Mouse (Mus musculus) frontal cortex, postnatal 14 days (tissue): ENCODE results near the gene Ppp2r5b.

ENCODE experiments used
- DNase-seq, 2 experiments: peaks; one replicate each; pipeline ENCODE4 v3.0.0; 2022; ENCODE audit warnings: low spot score in 2 of 2

The Ppp2r5b gene

GRCm38 (mm10) chr19:6268670-6269132 is 33.0 kb upstream of the Ppp2r5b start:
- DNase-seq, result no peak

GRCm38 (mm10) chr19:6268170-6268528 is 32.5 kb upstream of the Ppp2r5b start:
- DNase-seq, result peak; percentile 63 to 79

GRCm38 (mm10) chr19:6267306-6268169 is 31.9 kb upstream of the Ppp2r5b start:
- DNase-seq, result no peak

GRCm38 (mm10) chr19:6265727-6266182 is 30.1 kb upstream of the Ppp2r5b start:
- DNase-seq, result no peak

GRCm38 (mm10) chr19:6264945-6265344 is 29.3 kb upstream of the Ppp2r5b start:
- no peak for DNase-seq

- DNase-seq, result no peak
These were observed 28.5 kb upstream of the Ppp2r5b start for GRCm38 (mm10) chr19:6264200-6264599.

- no peak for DNase-seq
These were observed 27.3 kb upstream of the Ppp2r5b start for GRCm38 (mm10) chr19:6262839-6263433.

- peak; percentile 41 to 54 for DNase-seq
These were observed 26.6 kb upstream of the Ppp2r5b start for GRCm38 (mm10) chr19:6262222-6262621.

- DNase-seq, result no peak
These were observed 25.7 kb upstream of the Ppp2r5b start for GRCm38 (mm10) chr19:6261379-6261778.

GRCm38 (mm10) chr19:6260946-6261345 is 25.3 kb upstream of the Ppp2r5b start:
- DNase-seq, result no peak

- no peak for DNase-seq
These were observed 24.8 kb upstream of the Ppp2r5b start for GRCm38 (mm10) chr19:6260428-6260827.

GRCm38 (mm10) chr19:6253021-6253420 is 17.3 kb upstream of the Ppp2r5b start:
- DNase-seq, result no peak

GRCm38 (mm10) chr19:6247526-6248300 is 12.0 kb upstream of the Ppp2r5b start:
- no peak for DNase-seq

GRCm38 (mm10) chr19:6245806-6246205 is 10.1 kb upstream of the Ppp2r5b start:
- DNase-seq, result no peak

- no peak for DNase-seq
These were observed 7.6 kb upstream of the Ppp2r5b start for GRCm38 (mm10) chr19:6243226-6243625.

- DNase-seq, result no peak
These were observed 6.6 kb upstream of the Ppp2r5b start for GRCm38 (mm10) chr19:6242281-6242680.

GRCm38 (mm10) chr19:6241274-6242107 is 5.8 kb upstream of the Ppp2r5b start, which contains the start of gene Atg2a:
Gene Atg2a, plus strand, starts transcription at chr19:6241668.
- DNase-seq, result peak; percentile 97 to 98

GRCm38 (mm10) chr19:6240725-6241124 is 5.1 kb upstream of the Ppp2r5b start:
- no peak for DNase-seq

GRCm38 (mm10) chr19:6240136-6240535 is 4.5 kb upstream of the Ppp2r5b start:
- DNase-seq, result no peak

- no peak for DNase-seq
These were observed 3.1 kb upstream of the Ppp2r5b start for GRCm38 (mm10) chr19:6238740-6239139.

GRCm38 (mm10) chr19:6236842-6237241 is 1.2 kb upstream of the Ppp2r5b start:
- no peak for DNase-seq
